Mouse (Mus musculus) ovary, postnatal 36 days (tissue): ENCODE measurements around the gene Ankrd24.

ENCODE experiments used
- DNase-seq: peaks from one replicate; pipeline ENCODE4 v3.0.0; 2022; ENCODE audit warnings: low spot score, mixed read lengths

Ankrd24 gene

GRCm38 (mm10) chr10:81628390-81628789, at the start of gene Ankrd24:
Gene Ankrd24 (plus strand): TSS chr10:81628540.
- no peak for DNase-seq

- no peak for DNase-seq
These were observed 48.4 kb upstream of the Ankrd24 start for GRCm38 (mm10) chr10:81579967-81580366.

GRCm38 (mm10) chr10:81580441-81581070, 47.8 kb upstream of the Ankrd24 start:
- DNase-seq, result no peak

- peak; percentile 68 for DNase-seq
These were observed 45.0 kb upstream of the Ankrd24 start for GRCm38 (mm10) chr10:81583347-81583746.

- DNase-seq, result no peak
These were observed 39.6 kb upstream of the Ankrd24 start for GRCm38 (mm10) chr10:81588739-81589138.

GRCm38 (mm10) chr10:81591846-81592245, 36.5 kb upstream of the Ankrd24 start:
- no peak for DNase-seq

- DNase-seq, result no peak
These were observed 35.7 kb upstream of the Ankrd24 start for GRCm38 (mm10) chr10:81592631-81593030.

- no peak for DNase-seq
These were observed 35.1 kb upstream of the Ankrd24 start for GRCm38 (mm10) chr10:81593223-81593622.

GRCm38 (mm10) chr10:81593935-81594334, 34.4 kb upstream of the Ankrd24 start:
- DNase-seq, result no peak

GRCm38 (mm10) chr10:81595599-81595998, 32.7 kb upstream of the Ankrd24 start:
- DNase-seq, result no peak

- DNase-seq, result peak; percentile 53
These were observed 31.7 kb upstream of the Ankrd24 start for GRCm38 (mm10) chr10:81596611-81597010.

- peak; percentile 66 for DNase-seq
These were observed 31.0 kb upstream of the Ankrd24 start for GRCm38 (mm10) chr10:81597137-81597950.

- DNase-seq, result no peak
These were observed 30.0 kb upstream of the Ankrd24 start for GRCm38 (mm10) chr10:81598342-81598741.

- no peak for DNase-seq
These were observed 29.5 kb upstream of the Ankrd24 start for GRCm38 (mm10) chr10:81598871-81599270.

- no peak for DNase-seq
These were observed 28.7 kb upstream of the Ankrd24 start for GRCm38 (mm10) chr10:81599630-81600029.

GRCm38 (mm10) chr10:81600096-81600495, 28.2 kb upstream of the Ankrd24 start:
- DNase-seq, result no peak

GRCm38 (mm10) chr10:81600738-81601203, 27.6 kb upstream of the Ankrd24 start, which contains the start of gene Tle6:
Gene Tle6 (minus strand): TSS chr10:81601073.
- DNase-seq, result peak; percentile 95

GRCm38 (mm10) chr10:81601396-81601905, 26.9 kb upstream of the Ankrd24 start:
- DNase-seq, result no peak

- DNase-seq, result no peak
These were observed 25.6 kb upstream of the Ankrd24 start for GRCm38 (mm10) chr10:81602741-81603151.

- no peak for DNase-seq
These were observed 24.0 kb upstream of the Ankrd24 start for GRCm38 (mm10) chr10:81604019-81604967.

- DNase-seq, result peak; percentile 84
These were observed 23.2 kb upstream of the Ankrd24 start for GRCm38 (mm10) chr10:81604968-81605665.
